Mouse (Mus musculus) CH12.LX (cell line): Measurements from ENCODE around the gene Unc119b. TPM values are rescaled to one million over a fixed set of nuclear protein-coding genes. Genes with fewer than 3 reads are reported as not detected.

Source experiments
- DNase-seq: peaks from one replicate; pipeline ENCODE4 v3.0.0-alpha.2; 2013; ENCODE audit errors: extremely low read depth
- H3K27ac ChIP-seq: 2 replicates; pipeline ENCODE4 v1.5.1; 2012; ENCODE audit warnings: low read depth, mild to moderate bottlenecking, control low read depth, moderate library complexity; ENCODE audit not compliant: insufficient read depth
- H3K27me3 ChIP-seq: replicated peaks from 2 replicates; pipeline ENCODE3; 2012; ENCODE audit warnings: inconsistent platforms
- H3K36me3 ChIP-seq, 2 experiments: replicated peaks in 1 of 2; 2 replicates each; pipeline versions ENCODE3 to v1.6.1; 2012; ENCODE audit warnings: inconsistent platforms in 1 of 2, low read length in 1 of 2, mild to moderate bottlenecking in 1 of 2, mixed read lengths in 1 of 2, moderate library complexity in 1 of 2; ENCODE audit not compliant: control insufficient read depth in 1 of 2, insufficient read depth in 1 of 2
- H3K4me1 ChIP-seq, 2 experiments: 2 replicates each; pipeline ENCODE4 v1.6.1; 2012; ENCODE audit warnings: inconsistent platforms in 1 of 2, moderate library complexity in 1 of 2; ENCODE audit not compliant: insufficient read depth in 2 of 2, control insufficient read depth in 1 of 2
- H3K4me2 ChIP-seq: 2 replicates; pipeline ENCODE4 v1.6.1; 2012; ENCODE audit warnings: low read depth, mild to moderate bottlenecking, control low read depth; ENCODE audit not compliant: poor library complexity, insufficient read depth, severe bottlenecking
- H3K4me3 ChIP-seq, 3 experiments: fragments of 150-350 bp in 1 of 3; sonication (generic) in 1 of 3; replicated peaks in 1 of 3; 2 replicates each; pipeline versions ENCODE3 to v1.5.1; 2011 to 2012; ENCODE audit warnings: low read depth in 2 of 3, low read length in 2 of 3, mild to moderate bottlenecking in 2 of 3, moderate library complexity in 2 of 3, control low read depth in 1 of 3, improper control_type of control experiment in 1 of 3, inconsistent platforms in 1 of 3, mixed read lengths in 1 of 3; ENCODE audit not compliant: poor library complexity in 1 of 3
- H3K79me2 ChIP-seq: replicated peaks from 2 replicates; pipeline ENCODE4 v1.6.1; 2012; ENCODE audit warnings: mild to moderate bottlenecking, moderate library complexity; ENCODE audit not compliant: control insufficient read depth, poor library complexity, insufficient read depth, severe bottlenecking; ENCODE audit errors: extremely low read depth
- H3K9ac ChIP-seq: 2 replicates; pipeline ENCODE4 v1.6.1; 2012; ENCODE audit warnings: low read depth, mild to moderate bottlenecking, control low read depth, moderate library complexity; ENCODE audit not compliant: insufficient read depth
- H3K9me3 ChIP-seq: replicated peaks from 2 replicates; pipeline ENCODE3; 2012; ENCODE audit warnings: low read length, inconsistent platforms, mixed read lengths
- BHLHE40 ChIP-seq: IDR thresholded peaks from 2 replicates; pipeline ENCODE4 v1.6.1; 2011; ENCODE audit warnings: mild to moderate bottlenecking, low read depth, low read length, improper control_type of control experiment
- CHD1 ChIP-seq: IDR thresholded peaks from 2 replicates; pipeline ENCODE4 v1.6.1; 2012; ENCODE audit warnings: low read depth, low read length, improper control_type of control experiment, inconsistent platforms
- CTCF ChIP-seq, 2 experiments: IDR thresholded peaks in 1 of 2; conservative IDR thresholded peaks in 1 of 2; 2 replicates each; pipeline ENCODE4 v1.5.1; 2011 to 2012; ENCODE audit warnings: low read depth in 2 of 2, low read length in 2 of 2, improper control_type of control experiment in 1 of 2, inconsistent platforms in 1 of 2, mild to moderate bottlenecking in 1 of 2, moderate library complexity in 1 of 2
- E2F4 ChIP-seq: IDR thresholded peaks from 2 replicates; pipeline ENCODE4 v1.6.1; 2011; ENCODE audit warnings: low read depth, low read length, improper control_type of control experiment; ENCODE audit not compliant: insufficient replicate concordance
- ELF1 ChIP-seq: IDR thresholded peaks from 2 replicates; pipeline ENCODE4 v1.6.1; 2014; ENCODE audit warnings: low read depth, mild to moderate bottlenecking, inconsistent platforms, low read length, improper control_type of control experiment
- ETS1 ChIP-seq: conservative IDR thresholded peaks from 2 replicates; pipeline ENCODE4 v1.6.1; 2012; ENCODE audit warnings: low read depth, mild to moderate bottlenecking, inconsistent platforms, low read length, improper control_type of control experiment, moderate library complexity
- GABPA ChIP-seq: IDR thresholded peaks from 2 replicates; pipeline ENCODE4 v1.6.1; 2012; ENCODE audit warnings: low read depth, low read length, improper control_type of control experiment, inconsistent platforms; ENCODE audit not compliant: insufficient replicate concordance
- HCFC1 ChIP-seq: IDR thresholded peaks from 2 replicates; pipeline ENCODE4 v1.6.1; 2012; ENCODE audit warnings: low read depth, mild to moderate bottlenecking, inconsistent platforms, low read length, improper control_type of control experiment
- IRF4 ChIP-seq: IDR thresholded peaks from 2 replicates; pipeline ENCODE4 v1.6.1; 2014; ENCODE audit warnings: low read depth, mild to moderate bottlenecking, inconsistent platforms, low read length, improper control_type of control experiment
- JUN ChIP-seq: IDR thresholded peaks from 2 replicates; pipeline ENCODE4 v1.6.1; 2011; ENCODE audit warnings: low read depth, mild to moderate bottlenecking, low read length, improper control_type of control experiment, moderate library complexity; ENCODE audit not compliant: insufficient read depth
- JUND ChIP-seq: conservative IDR thresholded peaks from 2 replicates; pipeline ENCODE4 v1.6.1; 2011; ENCODE audit warnings: low read depth, low read length, improper control_type of control experiment
- MAFK ChIP-seq: IDR thresholded peaks from 2 replicates; pipeline ENCODE4 v1.6.1; 2011; ENCODE audit warnings: low read length, improper control_type of control experiment; ENCODE audit not compliant: insufficient replicate concordance
- MAZ ChIP-seq: IDR thresholded peaks from 2 replicates; pipeline ENCODE4 v1.6.1; 2012; ENCODE audit warnings: low read depth, mild to moderate bottlenecking, inconsistent platforms, low read length, improper control_type of control experiment, moderate library complexity
- MEF2A ChIP-seq: IDR thresholded peaks from 2 replicates; pipeline ENCODE4 v1.6.1; 2014; ENCODE audit warnings: low read depth, mild to moderate bottlenecking, inconsistent platforms, low read length, improper control_type of control experiment, borderline replicate concordance
- MXI1 ChIP-seq: IDR thresholded peaks from 2 replicates; pipeline ENCODE4 v1.6.1; 2011; ENCODE audit warnings: mild to moderate bottlenecking, low read depth, low read length, improper control_type of control experiment
- MYC ChIP-seq: IDR thresholded peaks from 2 replicates; pipeline ENCODE4 v1.6.1; 2011; ENCODE audit warnings: low read depth, mild to moderate bottlenecking, improper control_type of control experiment, low read length
- NELFE ChIP-seq: IDR thresholded peaks from 2 replicates; pipeline ENCODE4 v1.6.1; 2011; ENCODE audit warnings: low read depth, low read length, improper control_type of control experiment
- NRF1 ChIP-seq: IDR thresholded peaks from 2 replicates; pipeline ENCODE4 v1.6.1; 2014; ENCODE audit warnings: low read depth, mild to moderate bottlenecking, inconsistent platforms, low read length, improper control_type of control experiment, moderate library complexity
- PAX5 ChIP-seq: IDR thresholded peaks from 2 replicates; pipeline ENCODE4 v1.6.1; 2012; ENCODE audit warnings: low read length, inconsistent platforms, mixed read lengths
- POLR2A ChIP-seq: IDR thresholded peaks from 2 replicates; pipeline ENCODE4 v1.6.1; 2011; ENCODE audit warnings: low read depth, mild to moderate bottlenecking, improper control_type of control experiment, low read length
- POLR2AphosphoS2 ChIP-seq: IDR thresholded peaks from 2 replicates; pipeline ENCODE4 v1.6.1; 2011; ENCODE audit warnings: low read depth, low read length, improper control_type of control experiment
- RAD21 ChIP-seq: IDR thresholded peaks from 2 replicates; pipeline ENCODE4 v1.6.1; 2011; ENCODE audit warnings: low read depth, mild to moderate bottlenecking, low read length, improper control_type of control experiment, moderate library complexity
- RCOR1 ChIP-seq: conservative IDR thresholded peaks from 2 replicates; pipeline ENCODE4 v1.6.1; 2012; ENCODE audit warnings: low read depth, mild to moderate bottlenecking, inconsistent platforms, low read length, improper control_type of control experiment
- SMC3 ChIP-seq: IDR thresholded peaks from 2 replicates; pipeline ENCODE4 v1.6.1; 2011; ENCODE audit warnings: low read depth, low read length, improper control_type of control experiment
- TBP ChIP-seq: conservative IDR thresholded peaks from 2 replicates; pipeline ENCODE4 v1.6.1; 2011; ENCODE audit warnings: low read depth, low read length, improper control_type of control experiment
- ZKSCAN1 ChIP-seq: IDR thresholded peaks from 2 replicates; pipeline ENCODE4 v1.6.1; 2012; ENCODE audit warnings: low read depth, inconsistent platforms, low read length, improper control_type of control experiment, borderline replicate concordance
- ZNF384 ChIP-seq: IDR thresholded peaks from 2 replicates; pipeline ENCODE4 v1.6.1; 2012; ENCODE audit warnings: low read depth, low read length, improper control_type of control experiment, inconsistent platforms
- dilution Hi-C: fragments of 300-500 bp; cut with MboI; formaldehyde crosslinking; loops from 2 replicates; pipeline ENCODE4 v1.14.3; 2020; ENCODE audit warnings: low sequenced_read_pairs; ENCODE audit not compliant: extremely low pct_unique_long_range_greater_than_20kb, extremely low pct_ligation_motif_present
- in situ Hi-C: fragments of 300-500 bp; cut with MboI; formaldehyde crosslinking; loops from 3 replicates; pipeline ENCODE4 v1.14.3; 2019; ENCODE audit warnings: low sequenced_read_pairs, low pct_ligation_motif_present, low pct_unique_long_range_greater_than_20kb, mixed read lengths
- polyA plus RNA-seq: library from polyadenylated mRNA; unstranded; fragments of >175 nt; gene quantifications from 2 replicates; pipeline ENCODE4 v1.2.1, GENCODE M21; 2012; ENCODE audit warnings: low read depth; ENCODE audit not compliant: insufficient read length
- total RNA-seq, 2 experiments: library from RNA; depleted of rRNA; stranded (reverse); fragments of 300-350 nt in 1 of 2; fragments of >200 nt in 1 of 2; gene quantifications; 2 replicates each; pipeline ENCODE4 v1.2.3; 2012 to 2014

Gene Unc119b
- total and polyA plus RNA-seq, 3 experiments: 13.3 to 22.6 (median 18.4) TPM

- Histone ChIP-seq H3K4me3 (no peak overlapping the region), H3K4me1 (no peaks in the 10 kb centered on the region), H3K9me3 (peaks cover 3% of the 10 kb centered on the region), H3K9ac (no peak overlapping the region), H3K4me2 (no peak overlapping the region), H3K36me3 (peaks cover 42 to 72% of the 10 kb centered on the region in 2 experiments), H3K79me2 (no peaks in the 10 kb centered on the region), H3K27me3 (no peaks in the 10 kb centered on the region), H3K27ac (no peak overlapping the region)
- in situ Hi-C loops (no loop called here), dilution Hi-C loops (no loop called here)
- no peak for TF ChIP-seq E2F4
- no peak for TF ChIP-seq ETS1
- TF ChIP-seq MAZ: no peak
- TF ChIP-seq MAFK: no peak
- TF ChIP-seq ZNF384: no peak
- no peak for TF ChIP-seq JUN
- TF ChIP-seq SMC3: no peak
- no peak for TF ChIP-seq ELF1
- TF ChIP-seq RCOR1: no peak
- no peak for TF ChIP-seq PAX5
- no peak for TF ChIP-seq POLR2AphosphoS2
- no peak for TF ChIP-seq HCFC1
- TF ChIP-seq CTCF (conservative IDR thresholded peaks at IDR 0.05 in 1 of 2, IDR thresholded peaks at IDR 0.05 in 1 of 2; ENCODE audit: low read depth in 2 of 2, low read length in 2 of 2): no peak
- TF ChIP-seq CHD1: no peak
- TF ChIP-seq GABPA: no peak
- no peak for TF ChIP-seq ZKSCAN1
- TF ChIP-seq TBP: no peak
- no peak for TF ChIP-seq MXI1
- DNase-seq: no peak
These were observed 9.7 kb upstream of the Unc119b start for GRCm38 (mm10) chr5:115144471-115144870.

- Histone ChIP-seq H3K4me1 (no peaks in the 10 kb centered on the region), H3K27ac (no peak overlapping the region), H3K9me3 (no peaks in the 10 kb centered on the region), H3K27me3 (no peaks in the 10 kb centered on the region), H3K79me2 (no peaks in the 10 kb centered on the region), H3K4me2 (no peak overlapping the region), H3K36me3 (peaks cover 38 to 65% of the 10 kb centered on the region in 2 experiments), H3K4me3 (no peak overlapping the region)
- dilution Hi-C loops: no loop called here
- DNase-seq: no peak
- in situ Hi-C loops: no loop called here
- TF ChIP-seq TBP (no peak), CTCF (conservative IDR thresholded peaks at IDR 0.05 in 1 of 2, IDR thresholded peaks at IDR 0.05 in 1 of 2; ENCODE audit: low read depth in 2 of 2, low read length in 2 of 2) (no peak), POLR2A (no peak), BHLHE40 (no peak), ELF1 (no peak), ETS1 (no peak), MEF2A (no peak), NELFE (no peak), PAX5 (no peak), JUND (no peak), MAFK (no peak), RAD21 (no peak), IRF4 (no peak), MYC (no peak), NRF1 (no peak), MXI1 (no peak)
- TF ChIP-seq, all 38 proteins: peak for 0
- H3K9ac ChIP-seq: no peak overlapping the region
These were observed 8.8 kb upstream of the Unc119b start for GRCm38 (mm10) chr5:115143552-115143951.
